Mouse (Mus musculus): ENCODE measurements around the gene Anapc15. TPM values are rescaled to one million over a fixed set of nuclear protein-coding genes. Genes with fewer than 3 reads are reported as not detected.
A peak's percentile ranks its signal among the peaks of the same experiment; 100 is the strongest.

Anapc15 gene
- 70.7 and 96.2 TPM in 2 replicates for polyA plus RNA-seq (2011; ENCODE audit: insufficient read depth, insufficient read length, low read depth, missing spikeins)

- peaks cover 2% of the 10 kb centered on the region for H3K4me1 ChIP-seq (ENCODE audit: control insufficient read depth, insufficient read depth, low read length)
- TF ChIP-seq POLR2A (IDR thresholded peaks at IDR 0.05; ENCODE audit: insufficient read depth, low read length) = no peak
- no peak for TF ChIP-seq EP300 (IDR thresholded peaks at IDR 0.05; ENCODE audit: insufficient read depth, low read depth, low read length)
- TF ChIP-seq CTCF (IDR thresholded peaks at IDR 0.05; ENCODE audit: low read depth, low read length) = no peak
- H3K9ac ChIP-seq (ENCODE audit: low read depth, poor library complexity, severe bottlenecking) = no peak within 1 kb of the TSS
- no peak within 1 kb of the TSS for H3K4me3 ChIP-seq (ENCODE audit: low read depth, low read length)
- 0 out of 2 replicates have a peak within 1 kb of the TSS, but pooled peaks have one; percentile 39 for H3K27ac ChIP-seq (ENCODE audit: insufficient read depth, low read length)
- H3K9me3 ChIP-seq (replicated peaks; ENCODE audit: control insufficient read depth, insufficient read depth, low read length, poor library complexity, severe bottlenecking) = no peaks in the 10 kb centered on the region
- H3K27me3 ChIP-seq (ENCODE audit: control insufficient read depth, insufficient read depth, low read length, poor library complexity, severe bottlenecking) = no peaks in the 10 kb centered on the region
- peaks cover 3% of the 10 kb centered on the region; the same call in 1 of the 2 replicates for H3K36me3 ChIP-seq (ENCODE audit: control insufficient read depth, insufficient read depth, low read length, poor library complexity, severe bottlenecking)
These were observed at the start of gene Anapc15 for GRCm38 (mm10) chr7:101863415-101863814. TSS of gene Anapc15 (plus strand) at chr7:101863715.

GRCm38 (mm10) chr7:101817861-101818401, 45.6 kb upstream of the Anapc15 start, which contains the start of gene Phox2a:
TSS of gene Phox2a (plus strand) at chr7:101818313.
- Histone ChIP-seq H3K4me3 (ENCODE audit: low read depth, low read length) (peak within 1 kb of the TSS; percentile 68), H3K4me1 (ENCODE audit: control insufficient read depth, insufficient read depth, low read length) (peaks cover 3% of the 10 kb centered on the region), H3K27me3 (ENCODE audit: control insufficient read depth, insufficient read depth, low read length, poor library complexity, severe bottlenecking) (no peaks in the 10 kb centered on the region; the same call in 1 of the 2 replicates), H3K36me3 (ENCODE audit: control insufficient read depth, insufficient read depth, low read length, poor library complexity, severe bottlenecking) (no peaks in the 10 kb centered on the region), H3K9me3 (replicated peaks; ENCODE audit: control insufficient read depth, insufficient read depth, low read length, poor library complexity, severe bottlenecking) (no peaks in the 10 kb centered on the region), H3K9ac (ENCODE audit: low read depth, poor library complexity, severe bottlenecking) (peak within 1 kb of the TSS; percentile 86), H3K27ac (ENCODE audit: insufficient read depth, low read length) (no peak within 1 kb of the TSS)
- TF ChIP-seq EP300 (IDR thresholded peaks at IDR 0.05; ENCODE audit: insufficient read depth, low read depth, low read length) (no peak), POLR2A (IDR thresholded peaks at IDR 0.05; ENCODE audit: insufficient read depth, low read length) (no peak), CTCF (IDR thresholded peaks at IDR 0.05; ENCODE audit: low read depth, low read length) (no peak)

- Histone ChIP-seq H3K4me1 (ENCODE audit: control insufficient read depth, insufficient read depth, low read length) (peaks cover 3% of the 10 kb centered on the region), H3K27me3 (ENCODE audit: control insufficient read depth, insufficient read depth, low read length, poor library complexity, severe bottlenecking) (no peaks in the 10 kb centered on the region; the same call in 1 of the 2 replicates), H3K4me3 (ENCODE audit: low read depth, low read length) (peak overlapping the region; percentile 43), H3K9me3 (replicated peaks; ENCODE audit: control insufficient read depth, insufficient read depth, low read length, poor library complexity, severe bottlenecking) (no peaks in the 10 kb centered on the region), H3K36me3 (ENCODE audit: control insufficient read depth, insufficient read depth, low read length, poor library complexity, severe bottlenecking) (peaks cover 10% of the 10 kb centered on the region), H3K27ac (ENCODE audit: insufficient read depth, low read length) (no peak overlapping the region), H3K9ac (ENCODE audit: low read depth, poor library complexity, severe bottlenecking) (peak overlapping the region; percentile 86)
- TF ChIP-seq POLR2A (IDR thresholded peaks at IDR 0.05; ENCODE audit: insufficient read depth, low read length) (no peak), EP300 (IDR thresholded peaks at IDR 0.05; ENCODE audit: insufficient read depth, low read depth, low read length) (0 out of 2 replicates have a peak, but pooled peaks have one; percentile 26), CTCF (IDR thresholded peaks at IDR 0.05; ENCODE audit: low read depth, low read length) (no peak)
These were observed 43.1 kb upstream of the Anapc15 start for GRCm38 (mm10) chr7:101820295-101821030.

- peaks cover 3% of the 10 kb centered on the region for H3K4me1 ChIP-seq (ENCODE audit: control insufficient read depth, insufficient read depth, low read length)
These were observed 41.7 kb upstream of the Anapc15 start for GRCm38 (mm10) chr7:101821571-101822501.

GRCm38 (mm10) chr7:101822836-101823757, 40.4 kb upstream of the Anapc15 start:
- TF ChIP-seq POLR2A (IDR thresholded peaks at IDR 0.05; ENCODE audit: insufficient read depth, low read length) (no peak), EP300 (IDR thresholded peaks at IDR 0.05; ENCODE audit: insufficient read depth, low read depth, low read length) (peak; percentile 36; the same call in 1 of the 2 replicates), CTCF (IDR thresholded peaks at IDR 0.05; ENCODE audit: low read depth, low read length) (peak; percentile 77)
- Histone ChIP-seq H3K4me3 (ENCODE audit: low read depth, low read length) (peak overlapping the region; percentile 10), H3K4me1 (ENCODE audit: control insufficient read depth, insufficient read depth, low read length) (peaks cover 2% of the 10 kb centered on the region), H3K9ac (ENCODE audit: low read depth, poor library complexity, severe bottlenecking) (peak overlapping the region; percentile 86), H3K27me3 (ENCODE audit: control insufficient read depth, insufficient read depth, low read length, poor library complexity, severe bottlenecking) (no peaks in the 10 kb centered on the region; the same call in 1 of the 2 replicates), H3K9me3 (replicated peaks; ENCODE audit: control insufficient read depth, insufficient read depth, low read length, poor library complexity, severe bottlenecking) (no peaks in the 10 kb centered on the region), H3K27ac (ENCODE audit: insufficient read depth, low read length) (peak overlapping the region; percentile 71), H3K36me3 (ENCODE audit: control insufficient read depth, insufficient read depth, low read length, poor library complexity, severe bottlenecking) (peaks cover 33% of the 10 kb centered on the region)

More at GRCm38 (mm10) chr7:101821571-101822501, 41.7 kb upstream of the Anapc15 start:
- peak overlapping the region; percentile 86 for H3K9ac ChIP-seq (ENCODE audit: low read depth, poor library complexity, severe bottlenecking)
- peak overlapping the region; percentile 78 for H3K27ac ChIP-seq (ENCODE audit: insufficient read depth, low read length)
- peak overlapping the region; percentile 43 for H3K4me3 ChIP-seq (ENCODE audit: low read depth, low read length)
- H3K36me3 ChIP-seq (ENCODE audit: control insufficient read depth, insufficient read depth, low read length, poor library complexity, severe bottlenecking) = peaks cover 22% of the 10 kb centered on the region
- no peaks in the 10 kb centered on the region for H3K9me3 ChIP-seq (replicated peaks; ENCODE audit: control insufficient read depth, insufficient read depth, low read length, poor library complexity, severe bottlenecking)
- TF ChIP-seq EP300 (IDR thresholded peaks at IDR 0.05; ENCODE audit: insufficient read depth, low read depth, low read length) (no peak), POLR2A (IDR thresholded peaks at IDR 0.05; ENCODE audit: insufficient read depth, low read length) (no peak), CTCF (IDR thresholded peaks at IDR 0.05; ENCODE audit: low read depth, low read length) (no peak)
- no peaks in the 10 kb centered on the region; the same call in 1 of the 2 replicates for H3K27me3 ChIP-seq (ENCODE audit: control insufficient read depth, insufficient read depth, low read length, poor library complexity, severe bottlenecking)

All from ES-Bruce4 (cell line).